Mouse (Mus musculus): Measurements from ENCODE around the gene Ltf.

GRCm38 (mm10) chr9:111055800-111056518 lies 36.9 kb downstream of the Ltf start:
- TF ChIP-seq CTCF (IDR thresholded peaks at IDR 0.05; ENCODE audit: borderline replicate concordance, extremely low read depth, insufficient read depth, insufficient read length) (no peak), POLR2A (IDR thresholded peaks at IDR 0.05; ENCODE audit: borderline replicate concordance, extremely low read depth, insufficient read depth, insufficient read length, poor library complexity, severe bottlenecking) (no peak)

Measured in brain, embryonic 14.5 days (tissue).